Mouse (Mus musculus) retina, adult 2 months (tissue): ENCODE results near the gene Vmn1r31.

Experiments used
- DNase-seq: peaks from one replicate; pipeline ENCODE4 v3.0.0-alpha.2; 2012; ENCODE audit warnings: low read depth, low spot score

Vmn1r31 gene

GRCm38 (mm10) chr6:58475230-58475629 is at the start of gene Vmn1r31:
Gene Vmn1r31 (minus strand): TSS chr6:58475330.
- DNase-seq: no peak

GRCm38 (mm10) chr6:58443285-58443684 is 31.8 kb downstream of the Vmn1r31 start, which contains the start of gene Vmn1r30:
Gene Vmn1r30 (minus strand): TSS chr6:58443385.
- DNase-seq: no peak
